Mouse (Mus musculus) CD4-positive helper T cell, adult 2 months (primary cell): ENCODE measurements around the gene Borcs8.

Experiments used
- DNase-seq: peaks from one replicate; pipeline ENCODE4 v3.0.0-alpha.2; 2012; ENCODE audit warnings: low read depth, missing footprints, low spot score

The Borcs8 gene

GRCm38 (mm10) chr8:70134086-70134485 lies 5.2 kb upstream of the Borcs8 start:
- DNase-seq = no peak

- DNase-seq = no peak
Measured at GRCm38 (mm10) chr8:70134931-70135330, 4.4 kb upstream of the Borcs8 start.

- DNase-seq = no peak
Measured at GRCm38 (mm10) chr8:70136591-70136990, 2.7 kb upstream of the Borcs8 start.

- no peak for DNase-seq
Measured at GRCm38 (mm10) chr8:70137890-70138289, 1.4 kb upstream of the Borcs8 start.

GRCm38 (mm10) chr8:70139981-70140380 lies 682 bp downstream of the Borcs8 start:
- DNase-seq = no peak

- no peak for DNase-seq
Measured at GRCm38 (mm10) chr8:70147678-70148607, 8.6 kb downstream of the Borcs8 start.

GRCm38 (mm10) chr8:70150158-70150557 lies 10.9 kb downstream of the Borcs8 start:
- DNase-seq = no peak

- DNase-seq = peak; percentile 81
Measured at GRCm38 (mm10) chr8:70152537-70153257, 13.4 kb downstream of the Borcs8 start.

- no peak for DNase-seq
Measured at GRCm38 (mm10) chr8:70157240-70157800, 18.0 kb downstream of the Borcs8 start.

GRCm38 (mm10) chr8:70158069-70158853 lies 19.0 kb downstream of the Borcs8 start:
- peak; percentile 88 for DNase-seq

GRCm38 (mm10) chr8:70159211-70159610 lies 19.9 kb downstream of the Borcs8 start:
- DNase-seq = no peak

GRCm38 (mm10) chr8:70160015-70160414 lies 20.7 kb downstream of the Borcs8 start:
- DNase-seq = peak; percentile 57

GRCm38 (mm10) chr8:70163316-70163715 lies 24.0 kb downstream of the Borcs8 start:
- no peak for DNase-seq

GRCm38 (mm10) chr8:70166504-70167110 lies 27.3 kb downstream of the Borcs8 start:
- DNase-seq = peak; percentile 79

GRCm38 (mm10) chr8:70170116-70170515 lies 30.8 kb downstream of the Borcs8 start:
- DNase-seq = no peak

- DNase-seq = no peak
Measured at GRCm38 (mm10) chr8:70170748-70171147, 31.4 kb downstream of the Borcs8 start.

- DNase-seq = no peak
Measured at GRCm38 (mm10) chr8:70171240-70171639, 31.9 kb downstream of the Borcs8 start.

GRCm38 (mm10) chr8:70172043-70172681 lies 32.9 kb downstream of the Borcs8 start, which contains the start of gene Tmem161a:
TSS of gene Tmem161a (plus strand) at chr8:70172356.
- peak; percentile 91 for DNase-seq

GRCm38 (mm10) chr8:70173320-70173719 lies 34.0 kb downstream of the Borcs8 start:
- DNase-seq = no peak

GRCm38 (mm10) chr8:70174079-70174478 lies 34.8 kb downstream of the Borcs8 start:
- DNase-seq = no peak
